Mouse (Mus musculus): ENCODE results near the gene C3ar1. TPM values are rescaled to one million over a fixed set of nuclear protein-coding genes. Genes with fewer than 3 reads are reported as not detected.

C3ar1 gene
- polyA plus RNA-seq, 1 experiment, result 808 TPM

DNA sequence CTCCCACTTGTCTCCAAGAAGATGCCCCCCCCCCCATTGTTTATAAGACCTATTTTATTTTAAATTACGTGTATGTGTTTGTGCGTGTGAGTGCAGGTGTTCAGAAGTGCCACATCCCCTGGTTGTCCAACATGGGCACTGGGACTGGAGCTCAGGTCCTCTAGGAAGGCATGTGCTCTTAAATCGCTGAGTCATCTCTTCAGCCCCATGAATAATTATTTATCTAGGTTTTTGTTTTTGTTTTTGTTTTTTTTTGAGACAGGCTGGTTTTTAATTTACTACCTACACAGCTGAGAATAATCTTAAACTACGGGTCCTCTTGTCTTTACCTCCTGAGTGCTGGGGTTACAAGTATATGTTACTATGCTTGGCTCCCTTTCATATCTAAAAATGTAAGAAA, 42.3 kb downstream of the C3ar1 start:
- no peak for TF ChIP-seq CTCF (IDR thresholded peaks at IDR 0.05; ENCODE audit: low read depth, low read length)
- TF ChIP-seq POLR2A (IDR thresholded peaks at IDR 0.05; ENCODE audit: borderline replicate concordance, low read depth, low read length), result no peak
- Histone ChIP-seq H3K4me3 (ENCODE audit: insufficient read depth, low read length) (no peak overlapping the region), H3K27ac (ENCODE audit: insufficient read depth, low read depth, low read length) (no peak overlapping the region), H3K4me1 (ENCODE audit: control insufficient read depth, insufficient read depth, low read length) (peaks cover 23% of the 10 kb centered on the region)

DNA sequence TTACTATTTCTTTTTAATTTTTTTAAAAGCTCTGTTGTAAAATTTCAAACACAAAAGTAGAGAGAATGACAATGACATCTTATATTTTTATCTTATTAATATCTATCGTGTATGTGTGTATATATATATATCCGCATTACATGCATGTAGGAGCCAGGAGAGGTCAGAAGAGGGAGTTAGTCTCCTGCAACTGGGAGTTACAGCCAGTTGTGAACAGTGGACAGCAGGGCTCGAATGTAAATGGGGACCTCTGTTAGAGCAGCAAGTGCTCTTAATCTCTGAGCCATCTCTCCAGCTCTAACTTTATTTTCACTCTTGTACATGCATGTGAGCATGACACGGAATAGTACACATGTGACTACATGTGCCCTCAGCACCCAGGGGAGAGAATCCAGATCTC, 43.2 kb downstream of the C3ar1 start:
- TF ChIP-seq POLR2A (IDR thresholded peaks at IDR 0.05; ENCODE audit: borderline replicate concordance, low read depth, low read length) (no peak), CTCF (IDR thresholded peaks at IDR 0.05; ENCODE audit: low read depth, low read length) (no peak)
- H3K4me1 ChIP-seq (ENCODE audit: control insufficient read depth, insufficient read depth, low read length), result peaks cover 20% of the 10 kb centered on the region

DNA sequence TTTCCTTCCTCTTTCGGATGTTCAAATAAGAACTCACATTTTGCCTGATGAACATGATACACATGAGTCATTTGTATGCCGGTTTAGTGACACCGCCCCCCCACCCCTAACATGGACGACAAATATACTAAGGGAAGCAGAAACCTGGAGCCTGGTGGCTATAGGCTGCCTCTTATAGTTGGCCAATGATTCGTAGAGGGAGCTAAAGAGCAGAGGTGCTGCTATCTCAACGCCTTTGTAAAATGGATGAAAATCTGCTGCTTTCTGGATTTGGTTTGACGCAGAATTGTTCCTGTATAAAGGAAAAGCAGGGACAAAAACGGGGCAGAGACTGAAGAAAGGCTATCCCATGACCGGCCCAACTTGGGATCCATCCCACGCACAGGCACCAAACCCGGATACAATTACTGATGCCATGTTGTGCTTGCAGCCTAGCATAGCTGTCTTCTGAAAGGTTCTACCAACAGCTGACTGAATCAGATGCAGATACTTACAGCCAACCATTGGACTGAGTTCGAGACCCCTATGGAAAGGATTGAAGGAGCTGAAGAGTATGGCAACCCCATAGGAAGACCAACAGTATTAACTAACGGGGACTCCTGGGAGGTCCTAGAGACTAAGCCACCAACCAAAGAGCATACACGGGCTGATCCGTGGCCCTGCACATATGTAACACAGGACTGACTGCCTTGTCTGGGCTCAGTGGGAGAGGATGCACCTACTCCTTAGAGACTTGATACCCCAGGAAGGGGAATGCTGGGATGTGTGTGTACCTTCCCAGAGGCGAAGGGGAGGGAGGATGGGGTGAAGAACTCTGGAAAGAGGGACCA, 44.0 kb downstream of the C3ar1 start:
- Histone ChIP-seq H3K4me3 (ENCODE audit: insufficient read depth, low read length) (peak overlapping the region; percentile 80), H3K4me1 (ENCODE audit: control insufficient read depth, insufficient read depth, low read length) (peaks cover 20% of the 10 kb centered on the region), H3K27ac (ENCODE audit: insufficient read depth, low read depth, low read length) (peak overlapping the region; percentile 92)
- TF ChIP-seq POLR2A (IDR thresholded peaks at IDR 0.05; ENCODE audit: borderline replicate concordance, low read depth, low read length) (no peak), CTCF (IDR thresholded peaks at IDR 0.05; ENCODE audit: low read depth, low read length) (no peak)

More for the DNA sequence above, 43.2 kb downstream of the C3ar1 start:
- Histone ChIP-seq H3K4me3 (ENCODE audit: insufficient read depth, low read length) (no peak overlapping the region), H3K27ac (ENCODE audit: insufficient read depth, low read depth, low read length) (no peak overlapping the region)

DNA sequence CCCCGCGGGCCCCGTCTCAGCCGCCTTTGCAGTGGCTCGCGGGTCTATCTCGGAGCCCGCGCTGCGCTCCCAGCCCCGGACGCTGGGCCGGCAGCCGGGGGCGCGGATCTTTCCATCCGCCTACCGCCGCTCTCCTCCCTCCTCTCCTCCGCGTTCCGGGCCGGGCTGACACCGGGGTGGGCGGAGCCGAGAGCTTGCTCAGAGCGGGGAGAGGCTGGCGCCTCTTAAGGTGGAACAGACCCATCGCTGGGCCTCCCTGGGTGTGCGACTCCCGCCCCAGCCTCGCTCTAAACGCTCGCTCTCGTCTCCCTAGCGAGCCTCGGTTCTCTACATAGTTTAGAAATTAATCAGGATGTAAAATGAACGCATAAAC, 44.7 kb downstream of the C3ar1 start:
- peaks cover 20% of the 10 kb centered on the region for H3K4me1 ChIP-seq (ENCODE audit: control insufficient read depth, insufficient read depth, low read length)
- TF ChIP-seq CTCF (IDR thresholded peaks at IDR 0.05; ENCODE audit: low read depth, low read length) (no peak), POLR2A (IDR thresholded peaks at IDR 0.05; ENCODE audit: borderline replicate concordance, low read depth, low read length) (no peak)
- H3K27ac ChIP-seq (ENCODE audit: insufficient read depth, low read depth, low read length), result peak overlapping the region; percentile 92
- peak overlapping the region; percentile 80 for H3K4me3 ChIP-seq (ENCODE audit: insufficient read depth, low read length)

DNA sequence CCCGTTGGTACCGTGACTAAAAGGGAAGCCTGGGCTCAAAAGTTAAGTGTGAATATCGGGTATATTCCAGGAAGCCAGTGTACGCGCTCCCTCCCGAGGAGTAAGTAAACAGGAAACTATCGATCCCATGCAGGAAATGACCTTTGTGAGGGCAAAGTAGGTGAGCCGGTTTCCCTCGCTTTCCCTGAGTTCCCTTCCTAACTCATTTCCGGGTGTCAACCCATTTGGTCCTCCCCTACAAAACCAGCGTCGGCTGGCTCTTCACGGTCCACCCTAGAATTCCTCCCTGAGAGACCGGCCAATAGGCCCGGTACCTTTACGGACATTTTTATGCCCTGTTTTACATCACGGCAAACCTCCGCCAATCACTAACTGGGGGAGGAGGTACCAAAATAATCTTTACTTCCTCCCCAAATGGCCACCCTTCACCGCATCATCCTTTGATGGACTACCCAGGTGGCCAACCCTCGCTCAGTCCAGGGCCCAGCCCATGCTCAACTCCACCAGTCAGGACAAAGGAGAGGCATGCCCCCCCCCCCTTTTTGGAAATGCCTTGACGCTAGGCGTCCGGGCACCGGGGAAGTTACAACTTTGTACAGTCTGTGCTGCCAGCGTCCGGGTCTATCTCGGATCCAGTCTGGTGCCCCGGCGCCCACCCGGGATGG, 45.2 kb downstream of the C3ar1 start:
- peaks cover 20% of the 10 kb centered on the region for H3K4me1 ChIP-seq (ENCODE audit: control insufficient read depth, insufficient read depth, low read length)
- H3K27ac ChIP-seq (ENCODE audit: insufficient read depth, low read depth, low read length), result peak overlapping the region; percentile 92
- H3K4me3 ChIP-seq (ENCODE audit: insufficient read depth, low read length), result peak overlapping the region; percentile 80
- no peak for TF ChIP-seq POLR2A (IDR thresholded peaks at IDR 0.05; ENCODE audit: borderline replicate concordance, low read depth, low read length)
- TF ChIP-seq CTCF (IDR thresholded peaks at IDR 0.05; ENCODE audit: low read depth, low read length), result no peak

DNA sequence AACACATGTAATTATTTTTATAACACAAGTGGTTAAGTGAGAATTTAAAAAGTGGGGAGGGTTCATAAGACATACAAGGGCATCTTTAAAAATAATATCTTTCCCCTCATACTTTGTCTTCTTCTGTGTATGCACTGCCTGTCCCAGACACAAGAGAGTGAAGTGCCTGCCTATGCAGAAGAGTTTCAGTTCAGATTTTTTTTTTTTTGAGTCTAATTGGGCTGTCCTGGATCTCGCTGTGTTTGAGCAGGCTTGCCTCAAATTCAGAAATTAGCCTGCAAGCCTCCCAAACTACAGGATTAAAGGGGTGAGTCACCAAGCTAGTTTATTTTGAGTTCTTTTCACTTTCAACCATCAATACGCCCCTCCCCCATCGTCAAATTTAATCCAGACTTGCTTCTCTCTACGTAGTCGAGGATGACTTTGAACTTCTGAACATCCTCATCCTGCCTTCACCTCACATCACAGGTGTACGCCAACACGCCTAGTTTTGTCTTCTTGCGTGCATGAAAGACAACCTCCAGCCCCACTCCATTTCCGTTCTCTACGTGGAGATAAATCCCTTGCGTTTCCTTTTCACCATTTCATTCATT, 45.8 kb downstream of the C3ar1 start:
- peaks cover 20% of the 10 kb centered on the region for H3K4me1 ChIP-seq (ENCODE audit: control insufficient read depth, insufficient read depth, low read length)
- H3K27ac ChIP-seq (ENCODE audit: insufficient read depth, low read depth, low read length), result peak overlapping the region; percentile 90
- TF ChIP-seq CTCF (IDR thresholded peaks at IDR 0.05; ENCODE audit: low read depth, low read length), result no peak
- H3K4me3 ChIP-seq (ENCODE audit: insufficient read depth, low read length), result peak overlapping the region; percentile 80

DNA sequence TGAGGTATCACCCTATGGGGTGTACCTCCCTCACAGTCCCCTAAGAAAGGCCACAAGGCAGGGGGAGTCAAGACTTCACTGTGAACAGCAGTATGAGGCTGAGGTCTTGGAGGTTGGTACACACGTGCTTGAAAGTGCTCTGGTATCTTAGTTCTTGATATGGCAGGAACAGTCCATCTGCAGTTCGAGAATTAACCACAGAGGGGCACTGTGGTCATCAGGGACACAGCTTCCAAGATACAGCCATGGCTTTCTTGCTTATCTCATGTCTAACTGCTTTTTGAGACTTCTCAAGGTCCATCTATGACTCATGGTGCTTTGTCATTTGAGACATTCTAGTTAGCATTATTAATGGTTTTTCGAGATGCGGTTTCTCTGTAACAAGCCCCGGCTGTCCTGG, 51.5 kb downstream of the C3ar1 start:
- H3K27ac ChIP-seq (ENCODE audit: insufficient read depth, low read depth, low read length), result peak overlapping the region; percentile 26
- H3K4me1 ChIP-seq (ENCODE audit: control insufficient read depth, insufficient read depth, low read length), result peaks cover 16% of the 10 kb centered on the region
- no peak overlapping the region for H3K4me3 ChIP-seq (ENCODE audit: insufficient read depth, low read length)
- no peak for TF ChIP-seq POLR2A (IDR thresholded peaks at IDR 0.05; ENCODE audit: borderline replicate concordance, low read depth, low read length)
- no peak for TF ChIP-seq CTCF (IDR thresholded peaks at IDR 0.05; ENCODE audit: low read depth, low read length)

DNA sequence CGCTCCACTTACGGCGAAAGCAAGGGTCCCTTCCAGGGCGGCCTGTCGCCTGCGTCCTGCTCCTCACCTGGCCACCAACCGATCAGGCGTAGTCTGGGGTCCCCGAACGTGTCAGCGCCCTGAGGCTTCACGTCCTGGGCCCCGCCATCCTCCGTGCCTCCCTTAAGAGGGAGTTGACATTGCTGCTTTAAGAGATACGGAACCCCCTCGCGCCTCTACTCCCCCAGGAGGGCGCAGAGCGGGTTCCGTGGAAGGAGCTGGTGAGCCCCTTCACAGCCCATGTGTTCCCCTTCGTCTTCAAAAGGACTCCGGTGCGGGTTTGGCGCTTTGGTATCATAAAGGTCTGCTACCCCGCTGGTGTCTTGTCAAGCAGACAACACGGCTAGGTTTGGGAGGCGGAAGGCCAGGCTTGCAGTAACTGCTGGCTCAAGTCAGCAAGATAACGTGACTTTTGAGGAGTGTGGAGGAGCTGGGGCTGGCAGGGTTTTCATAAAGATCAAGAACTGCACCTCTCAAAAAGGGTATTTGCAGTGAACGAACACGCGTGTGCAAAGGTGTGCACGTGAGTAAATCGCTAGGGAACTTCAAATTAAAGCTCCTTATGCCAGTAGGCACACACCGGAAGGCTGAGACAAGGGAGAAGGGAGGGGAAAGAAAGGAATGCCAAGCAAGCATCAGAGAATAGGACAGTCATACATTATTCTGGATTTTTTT, 54.0 kb downstream of the C3ar1 start:
- Histone ChIP-seq H3K4me3 (ENCODE audit: insufficient read depth, low read length) (peak overlapping the region; percentile 67), H3K27ac (ENCODE audit: insufficient read depth, low read depth, low read length) (peak overlapping the region; percentile 96), H3K4me1 (ENCODE audit: control insufficient read depth, insufficient read depth, low read length) (peaks cover 13% of the 10 kb centered on the region)
- TF ChIP-seq POLR2A (IDR thresholded peaks at IDR 0.05; ENCODE audit: borderline replicate concordance, low read depth, low read length), result no peak
- peak; percentile 7; the same call in 1 of the 2 replicates for TF ChIP-seq CTCF (IDR thresholded peaks at IDR 0.05; ENCODE audit: low read depth, low read length)

DNA sequence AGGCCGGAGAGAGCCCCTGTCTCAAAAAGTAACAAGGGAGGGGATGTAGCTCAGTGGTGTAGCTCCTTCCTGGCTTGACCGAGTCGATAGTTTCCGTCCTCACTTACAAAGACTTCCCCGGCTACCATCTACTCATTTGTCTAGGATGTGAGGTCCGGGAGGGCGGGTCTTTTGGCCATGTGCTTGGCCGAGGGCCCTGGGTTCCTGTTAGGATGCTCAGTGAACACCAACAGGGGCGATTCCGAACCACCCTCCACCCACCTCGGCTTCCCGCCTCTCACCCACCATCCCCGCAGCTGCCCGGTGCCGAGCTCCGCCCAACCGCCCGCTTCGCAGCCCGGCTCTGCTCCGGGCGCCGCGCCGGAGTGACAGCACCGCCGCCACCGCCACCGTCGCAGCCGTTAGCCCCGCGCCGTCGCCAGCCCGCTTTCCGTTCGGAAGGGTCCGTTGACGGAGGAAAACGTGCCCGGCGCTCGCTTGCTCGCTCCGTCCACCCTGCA, 54.6 kb downstream of the C3ar1 start, which contains the start of gene Slc2a3:
Slc2a3 (minus strand) TSS at position 340 of the 500 bp plus-strand sequence.
- TF ChIP-seq POLR2A (IDR thresholded peaks at IDR 0.05; ENCODE audit: borderline replicate concordance, low read depth, low read length), result no peak
- no peak for TF ChIP-seq CTCF (IDR thresholded peaks at IDR 0.05; ENCODE audit: low read depth, low read length)

More for the DNA sequence above, 54.6 kb downstream of the C3ar1 start, which contains the start of gene Slc2a3:
- peak within 1 kb of the TSS; percentile 96 for H3K27ac ChIP-seq (ENCODE audit: insufficient read depth, low read depth, low read length)
- peak within 1 kb of the TSS; percentile 67 for H3K4me3 ChIP-seq (ENCODE audit: insufficient read depth, low read length)
- peaks cover 13% of the 10 kb centered on the region for H3K4me1 ChIP-seq (ENCODE audit: control insufficient read depth, insufficient read depth, low read length)

Measured in bone marrow macrophage, adult 2 months (primary cell).